Mouse (Mus musculus) induced T-regulatory cell, adult 2 months (primary cell): ENCODE results near the gene Nkx2-5.
A peak's percentile ranks its signal among the peaks of the same experiment; 100 is the strongest.

Experiments
- DNase-seq: peaks from one replicate; pipeline ENCODE4 v3.0.0-alpha.2; 2012; ENCODE audit warnings: low read depth

Gene Nkx2-5

DNA sequence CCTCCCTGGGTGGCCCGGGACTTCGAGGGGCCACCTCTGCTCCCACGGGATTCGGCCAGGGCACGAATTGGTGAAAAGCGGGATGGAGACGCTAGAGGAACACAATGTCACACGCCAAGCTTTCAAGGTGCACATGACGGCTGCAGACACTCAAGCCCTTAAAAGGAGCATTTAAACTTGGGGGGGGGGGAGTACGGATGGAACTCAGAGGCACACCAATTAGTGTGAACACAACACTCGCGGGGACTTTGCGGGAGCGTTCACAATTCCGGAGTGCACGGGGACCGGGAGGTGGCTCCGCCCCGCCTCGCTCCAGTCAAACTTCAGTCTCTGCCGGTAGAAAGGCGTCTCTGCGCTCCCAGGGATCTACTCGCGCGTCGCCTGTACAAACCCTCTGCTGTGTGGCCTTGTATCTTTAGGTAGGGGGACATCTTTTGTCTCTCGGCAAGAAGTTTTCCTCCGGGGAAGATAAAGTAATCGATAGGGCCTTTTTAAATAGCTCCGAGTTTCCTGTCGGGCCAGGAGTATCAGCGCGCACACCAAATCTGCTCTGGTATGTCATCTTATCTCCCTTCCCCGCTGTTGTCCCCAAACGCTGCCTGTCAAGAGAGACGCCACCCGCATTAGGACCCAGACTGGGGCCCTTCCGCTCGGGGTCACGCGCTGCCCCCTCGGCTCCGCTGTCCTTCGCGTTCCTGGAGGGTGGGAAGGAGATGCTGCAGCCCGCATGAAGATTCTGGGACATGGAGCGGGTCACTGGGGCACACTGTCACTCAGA lies 5.7 kb upstream of the Nkx2-5 start:
- peak; percentile 42 for DNase-seq

DNA sequence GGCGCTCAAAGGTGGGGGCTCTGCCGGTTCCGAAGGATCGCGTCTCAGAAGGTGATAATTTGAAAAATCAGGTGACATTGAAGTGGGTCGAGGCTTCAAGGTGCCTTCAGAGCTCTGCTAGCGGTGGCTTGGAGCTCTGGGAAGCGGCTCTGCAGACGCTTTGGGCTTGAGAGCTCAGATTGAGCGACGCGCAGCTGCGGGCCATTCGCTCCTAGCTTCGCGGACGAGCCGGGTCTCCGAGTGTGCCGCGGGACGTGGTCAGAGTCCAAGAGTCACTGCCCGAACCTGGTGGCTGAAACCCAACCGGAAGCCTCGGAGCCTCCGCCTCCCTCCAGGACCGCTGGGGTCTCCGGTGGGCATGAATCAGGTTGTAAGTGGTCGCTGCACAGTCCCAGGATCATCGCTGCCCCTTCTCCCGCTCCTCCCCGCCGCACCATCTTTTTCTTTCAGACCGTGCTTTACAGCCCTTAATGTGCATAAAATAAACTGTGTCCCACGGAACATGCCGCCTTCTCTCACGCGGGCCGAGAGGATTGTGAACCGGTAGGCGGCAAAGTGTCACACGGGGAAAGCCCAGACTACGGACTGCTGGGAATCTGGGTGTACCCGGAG lies 5.0 kb upstream of the Nkx2-5 start:
- DNase-seq = peak; percentile 26

DNA sequence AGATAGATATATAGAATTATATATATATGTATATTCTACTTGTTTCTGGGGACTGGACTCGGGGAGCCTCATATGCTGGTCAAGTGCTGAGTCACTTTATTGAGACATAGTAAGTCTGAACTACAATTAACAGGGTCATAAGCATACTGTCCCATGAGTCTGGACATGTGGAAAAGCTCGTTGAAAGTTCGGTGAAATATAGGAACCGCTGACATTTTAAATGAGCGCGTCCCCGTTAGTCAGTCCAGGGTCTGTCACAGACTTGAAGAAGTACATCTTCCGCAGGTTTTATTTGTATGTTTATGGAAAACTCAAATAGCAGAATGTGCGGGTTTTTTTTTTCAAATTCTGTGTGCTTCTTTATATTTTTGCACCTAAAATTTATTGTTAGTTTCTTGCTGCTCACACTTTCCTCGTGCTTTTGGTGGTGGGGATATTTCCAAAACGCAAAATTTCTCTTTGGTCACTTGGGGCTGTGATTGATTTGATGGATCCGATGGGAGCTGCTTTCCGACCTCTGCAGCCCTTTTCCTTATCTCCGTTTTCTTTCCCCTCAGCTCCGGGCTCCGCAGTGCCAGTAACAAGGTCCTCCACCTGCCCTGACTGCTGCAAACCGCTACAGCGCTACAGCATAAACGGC lies 4.4 kb upstream of the Nkx2-5 start:
- no peak for DNase-seq

DNA sequence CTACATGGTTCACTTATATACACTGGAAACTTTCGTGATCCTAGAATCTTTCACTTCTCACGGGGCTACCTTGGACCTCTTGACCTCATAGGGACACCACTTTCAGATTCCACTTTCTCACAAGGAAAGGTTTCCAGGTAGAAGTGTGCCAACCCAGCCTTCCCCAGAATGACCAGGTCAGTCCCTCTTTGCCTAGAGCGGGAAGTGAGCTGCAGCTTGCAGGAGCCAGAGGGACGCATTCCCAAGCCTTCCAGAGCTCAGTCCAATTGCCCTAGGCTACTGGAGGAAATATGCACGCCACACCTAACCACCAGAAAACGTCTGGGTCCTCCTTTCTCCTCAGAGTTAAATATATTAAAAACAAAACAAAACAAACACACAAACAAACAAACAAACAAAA lies 3.4 kb upstream of the Nkx2-5 start:
- no peak for DNase-seq

DNA sequence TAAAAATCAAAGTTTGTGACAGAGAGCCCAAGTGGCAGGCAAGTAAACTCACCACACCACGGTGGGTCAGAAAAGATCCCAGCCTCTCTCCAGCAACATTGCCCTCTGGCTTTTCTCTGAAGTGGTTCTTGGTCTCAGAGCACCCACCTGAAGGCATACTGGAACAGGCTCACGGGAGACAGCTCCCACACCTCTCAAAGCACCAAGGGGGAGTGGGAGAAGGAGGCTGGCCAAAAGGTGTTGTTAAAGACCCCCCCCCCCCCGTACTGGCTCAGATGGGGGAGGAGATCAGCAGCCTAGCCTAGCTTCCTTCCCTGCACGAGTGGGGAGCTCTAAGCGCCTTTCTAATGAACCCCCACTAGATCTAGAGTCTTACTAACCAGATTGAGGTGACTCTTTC lies 3.0 kb upstream of the Nkx2-5 start:
- no peak for DNase-seq

DNA sequence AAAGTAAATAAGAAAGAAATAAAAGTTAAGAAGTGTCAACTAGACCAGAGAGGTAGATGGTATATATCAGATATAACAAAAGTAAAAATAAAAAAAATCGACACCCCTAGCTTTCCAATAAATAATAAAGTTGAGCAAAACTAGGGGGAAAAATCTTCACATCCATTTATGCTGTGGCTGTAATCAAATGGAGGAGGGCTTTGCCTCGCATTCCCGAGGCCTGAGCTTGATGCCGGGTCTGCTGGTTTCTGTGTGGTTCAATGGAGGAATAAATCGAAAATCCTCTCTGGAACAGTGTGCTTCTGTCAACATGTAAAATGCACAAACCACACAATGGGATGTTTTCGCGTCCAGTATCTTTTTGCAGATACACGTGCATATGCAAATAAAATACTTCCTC lies 1.6 kb upstream of the Nkx2-5 start:
- DNase-seq = no peak

DNA sequence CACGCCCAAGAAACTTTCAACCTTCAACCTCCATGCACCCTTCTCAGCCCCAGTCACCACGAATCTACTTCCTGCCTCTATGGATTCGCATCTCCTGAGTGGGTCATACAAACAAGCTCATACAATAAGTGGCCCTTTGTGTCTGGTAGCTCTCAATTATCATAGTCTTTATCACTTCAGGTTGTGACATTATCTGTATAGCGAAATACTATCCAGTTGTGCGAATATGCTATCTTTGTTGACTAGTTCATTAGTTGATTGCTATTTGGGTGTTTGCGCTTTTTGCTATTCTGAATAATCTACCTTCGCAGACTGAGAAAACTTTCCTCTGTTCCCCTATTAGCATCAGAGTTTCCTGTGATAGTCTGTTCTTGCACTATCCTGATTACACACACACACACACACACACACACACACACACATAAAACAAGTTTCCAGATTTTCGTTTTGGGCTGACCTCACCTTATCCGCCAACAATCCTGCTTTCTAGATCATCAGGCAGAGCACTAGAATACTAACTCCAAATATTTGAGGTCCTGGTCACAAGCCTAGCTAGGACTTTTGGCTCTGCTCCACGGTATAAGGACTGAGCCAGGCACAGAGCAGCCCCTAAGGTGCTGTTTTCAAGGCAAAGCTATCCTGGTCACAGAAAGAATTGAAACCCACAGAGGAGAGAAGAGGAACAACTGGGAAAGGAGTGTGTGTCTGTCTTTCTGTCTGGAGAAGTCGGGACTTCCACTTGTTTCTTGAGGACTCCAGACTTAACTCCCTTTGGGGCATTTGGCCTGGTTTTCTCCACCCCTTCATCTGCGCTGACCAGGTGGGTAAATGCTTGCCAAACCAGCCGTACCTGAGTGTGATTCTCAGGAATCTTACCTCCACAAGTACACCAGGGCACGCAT lies 591 bp upstream of the Nkx2-5 start:
- DNase-seq = no peak

DNA sequence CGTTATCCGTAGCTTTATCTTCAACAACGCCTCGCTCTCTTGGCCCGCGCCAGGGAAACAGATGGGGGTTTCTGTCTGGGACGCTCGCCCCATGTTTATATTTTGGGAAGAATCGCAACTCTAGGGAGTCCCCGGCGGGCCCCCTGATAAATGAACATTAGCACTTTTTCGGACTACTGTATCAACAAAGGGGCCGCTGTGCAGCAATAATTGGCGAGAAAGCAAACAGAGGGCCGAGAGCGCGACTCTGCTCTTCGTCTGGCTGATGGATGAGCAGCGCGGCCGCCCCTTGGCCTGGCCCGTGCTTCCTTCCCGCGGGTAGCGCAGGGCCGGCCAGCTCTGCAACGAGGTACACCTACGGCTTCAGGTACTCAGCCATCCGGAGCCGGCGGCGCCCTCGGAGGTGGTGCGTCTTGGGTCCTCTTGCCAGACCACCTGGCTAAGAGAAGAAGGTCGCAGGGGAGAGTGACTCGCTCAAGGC lies 398 bp downstream of the Nkx2-5 start:
- no peak for DNase-seq

DNA sequence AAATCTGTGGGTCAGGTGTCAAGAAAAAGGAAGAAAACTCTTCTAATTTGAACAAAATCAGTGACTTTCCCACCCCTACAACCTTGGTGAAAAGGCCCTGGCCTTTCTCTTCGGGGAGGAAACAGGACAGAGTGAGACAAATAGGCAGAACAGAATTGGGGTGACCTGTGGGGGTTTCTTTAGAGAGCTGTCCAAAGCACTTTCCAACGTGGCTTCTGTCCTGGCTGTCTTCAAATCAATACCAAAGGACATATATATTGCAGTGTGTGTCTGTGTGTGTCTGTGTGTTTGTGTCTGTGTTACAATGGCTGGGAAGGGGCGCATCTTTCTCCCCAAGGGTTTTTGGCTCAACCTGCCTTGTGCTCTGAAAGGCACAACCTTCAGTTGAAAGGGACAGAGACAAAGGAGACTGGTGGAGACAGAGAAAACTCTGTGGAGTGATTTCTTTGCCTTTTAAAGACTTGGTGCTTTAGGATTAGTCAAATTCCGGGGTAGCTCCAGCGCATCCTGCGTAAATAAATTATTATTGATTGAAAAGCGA lies 1.0 kb downstream of the Nkx2-5 start:
- DNase-seq = no peak

DNA sequence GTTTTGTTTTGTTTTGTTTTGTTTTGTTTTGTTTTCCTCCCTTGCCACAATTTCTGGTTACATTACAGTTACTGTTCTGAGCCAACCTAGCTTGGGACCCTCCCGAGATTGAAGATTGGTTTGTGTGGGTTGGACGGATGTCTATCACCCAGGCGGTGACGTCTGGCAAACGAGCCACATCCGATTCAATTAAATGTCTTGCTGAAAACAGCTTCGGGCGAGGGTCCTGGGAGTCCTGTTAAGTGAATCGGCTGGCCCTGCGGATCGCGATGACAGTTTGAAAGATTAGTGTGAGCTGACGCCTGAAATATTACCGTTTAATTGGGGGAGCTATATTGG lies 1.6 kb downstream of the Nkx2-5 start:
- peak; percentile 57 for DNase-seq

DNA sequence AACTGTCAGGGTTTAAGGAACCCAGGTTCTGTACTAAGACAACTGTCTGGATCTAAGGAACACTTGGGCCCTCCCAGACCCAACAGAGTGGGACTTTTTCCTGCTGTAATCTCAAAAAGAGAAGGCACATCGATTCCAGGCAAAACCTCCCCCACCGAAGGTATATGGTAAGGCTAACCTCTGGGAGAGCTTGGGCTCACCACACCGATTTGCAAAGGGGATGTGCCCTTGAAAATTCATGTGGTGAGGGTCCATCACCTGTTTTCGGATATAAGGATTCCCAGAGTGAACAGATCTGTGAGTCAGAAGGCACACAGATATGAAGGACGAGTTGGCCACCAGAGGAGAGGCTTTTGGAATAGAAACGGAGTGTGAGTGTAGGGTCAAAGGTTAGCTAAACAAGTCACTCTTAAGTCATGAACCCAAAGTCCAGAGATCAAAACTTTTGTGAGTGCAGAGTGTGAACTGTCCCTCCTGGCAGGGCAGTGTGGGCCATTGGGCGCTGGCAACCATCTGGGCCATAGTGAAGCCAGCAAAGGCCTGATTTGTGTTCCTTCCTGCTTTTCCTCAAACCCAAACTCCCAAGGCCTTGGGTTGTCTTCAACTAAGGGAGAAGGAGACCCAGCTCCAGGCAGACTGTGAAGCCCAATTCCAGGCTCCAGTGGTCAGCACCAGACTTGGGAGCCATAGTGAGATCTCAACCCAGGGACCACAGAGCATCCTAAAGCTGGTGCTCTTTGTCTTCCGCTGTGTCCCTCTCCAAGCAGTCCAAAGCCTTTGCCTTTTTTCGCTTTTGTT lies 2.2 kb downstream of the Nkx2-5 start:
- no peak for DNase-seq

DNA sequence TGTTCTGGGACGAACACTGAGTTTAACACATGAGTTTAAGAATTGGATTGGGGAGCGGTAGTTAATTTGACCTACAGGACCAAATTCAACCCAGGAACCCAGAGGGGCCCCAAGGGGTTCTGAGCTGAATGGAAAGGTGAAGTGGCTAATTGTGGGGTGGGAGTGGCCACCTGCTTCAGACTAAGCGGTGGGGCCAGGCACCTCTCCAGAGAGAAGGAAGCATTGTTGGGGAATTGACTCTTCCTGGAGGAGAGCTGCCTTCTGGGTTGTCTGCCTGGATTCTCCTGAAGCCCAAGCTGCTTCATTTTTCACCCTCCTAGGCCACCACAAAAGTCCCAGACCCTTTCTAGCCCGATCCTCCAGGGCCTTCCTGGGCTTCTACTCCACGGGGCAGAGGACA lies 2.8 kb downstream of the Nkx2-5 start:
- DNase-seq = no peak

DNA sequence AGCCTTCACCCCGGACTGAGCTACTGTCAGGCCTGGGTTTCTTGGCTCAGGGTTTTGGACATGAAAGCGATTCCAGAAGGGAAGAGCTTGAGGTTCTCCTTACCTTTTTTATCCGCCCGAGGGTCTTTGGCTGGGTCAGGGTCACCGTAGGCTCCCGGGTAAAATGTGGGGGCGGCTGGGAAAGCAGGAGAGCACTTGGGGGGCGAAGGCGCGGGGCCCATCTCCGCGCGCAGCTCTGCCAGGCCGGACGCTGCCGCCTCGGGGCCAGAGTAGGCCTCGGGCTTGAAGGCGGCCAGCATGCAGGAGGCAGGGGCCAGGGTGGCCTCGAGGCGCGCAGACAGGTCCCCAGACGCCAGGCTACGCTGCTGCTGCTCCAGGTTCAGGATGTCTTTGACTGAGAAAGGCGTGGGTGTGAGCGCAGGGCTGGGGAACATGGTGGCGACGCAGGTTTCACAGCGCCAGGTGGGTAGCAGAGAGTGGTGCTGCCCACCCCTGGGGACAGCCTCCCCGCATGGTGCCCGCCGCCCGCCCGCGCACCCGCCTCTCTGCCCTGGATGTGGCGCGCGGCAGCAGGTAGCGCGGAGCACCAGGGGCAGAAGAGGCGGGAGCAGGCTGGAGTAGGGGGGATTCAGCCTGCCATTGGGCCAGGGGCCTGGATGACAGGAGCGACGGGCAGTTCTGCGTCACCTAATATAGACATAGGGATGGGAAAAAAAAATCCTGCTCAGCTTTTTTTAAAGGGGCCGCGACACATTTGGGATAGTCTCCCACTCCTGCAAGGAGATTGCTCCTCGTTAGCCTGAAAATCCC lies 3.7 kb downstream of the Nkx2-5 start:
- DNase-seq = no peak

DNA sequence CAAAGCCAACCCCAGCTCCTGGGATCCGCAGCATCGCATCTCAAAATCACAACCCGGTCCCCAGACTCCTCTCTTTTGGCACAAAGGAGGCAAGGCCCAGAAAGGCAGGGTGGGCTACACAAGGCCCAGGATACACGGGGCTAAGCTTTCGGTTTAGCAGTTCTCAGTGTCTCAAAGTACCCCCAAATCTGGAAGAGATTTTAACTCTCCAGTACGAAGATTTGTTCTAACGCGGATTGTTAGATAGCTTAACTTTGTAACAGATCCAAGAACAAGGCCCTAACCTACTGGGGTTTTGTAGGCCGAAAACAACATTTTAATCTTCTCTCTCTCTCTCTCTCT lies 4.4 kb downstream of the Nkx2-5 start:
- DNase-seq = no peak

DNA sequence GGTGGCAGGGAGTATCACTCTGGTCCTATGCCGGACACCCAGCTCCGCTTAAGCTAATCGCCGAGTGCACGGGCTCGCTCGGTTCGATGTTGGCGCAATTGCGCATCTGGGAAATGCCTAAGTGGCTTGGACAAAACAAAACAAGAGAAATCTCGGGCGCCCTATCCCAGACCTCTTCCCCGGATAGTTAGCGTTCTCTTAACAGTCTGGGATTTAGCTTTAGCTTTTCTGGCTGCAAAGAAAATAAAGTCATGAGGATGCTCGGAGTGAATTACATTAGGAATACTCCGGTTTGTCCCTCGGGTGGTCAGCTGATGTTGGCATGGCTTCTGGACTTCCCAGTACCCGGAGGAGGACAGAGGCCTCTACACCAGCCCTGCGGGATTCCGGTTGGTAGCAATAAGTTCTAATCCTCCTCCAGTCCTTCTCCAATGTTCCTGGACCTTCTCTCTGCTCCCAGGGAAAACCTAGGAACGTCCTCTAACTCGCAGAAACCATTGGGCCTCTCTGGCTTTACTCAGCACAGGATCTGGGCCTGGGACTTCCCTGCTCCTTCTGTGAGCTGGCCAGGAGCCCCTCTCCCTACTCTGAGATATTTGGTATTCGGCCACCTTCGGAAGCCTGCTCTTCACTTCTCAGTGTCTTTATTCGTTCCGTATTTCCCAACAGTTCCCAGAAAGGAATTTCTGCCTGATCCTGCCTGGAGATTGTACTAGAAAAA lies 4.9 kb downstream of the Nkx2-5 start:
- no peak for DNase-seq

DNA sequence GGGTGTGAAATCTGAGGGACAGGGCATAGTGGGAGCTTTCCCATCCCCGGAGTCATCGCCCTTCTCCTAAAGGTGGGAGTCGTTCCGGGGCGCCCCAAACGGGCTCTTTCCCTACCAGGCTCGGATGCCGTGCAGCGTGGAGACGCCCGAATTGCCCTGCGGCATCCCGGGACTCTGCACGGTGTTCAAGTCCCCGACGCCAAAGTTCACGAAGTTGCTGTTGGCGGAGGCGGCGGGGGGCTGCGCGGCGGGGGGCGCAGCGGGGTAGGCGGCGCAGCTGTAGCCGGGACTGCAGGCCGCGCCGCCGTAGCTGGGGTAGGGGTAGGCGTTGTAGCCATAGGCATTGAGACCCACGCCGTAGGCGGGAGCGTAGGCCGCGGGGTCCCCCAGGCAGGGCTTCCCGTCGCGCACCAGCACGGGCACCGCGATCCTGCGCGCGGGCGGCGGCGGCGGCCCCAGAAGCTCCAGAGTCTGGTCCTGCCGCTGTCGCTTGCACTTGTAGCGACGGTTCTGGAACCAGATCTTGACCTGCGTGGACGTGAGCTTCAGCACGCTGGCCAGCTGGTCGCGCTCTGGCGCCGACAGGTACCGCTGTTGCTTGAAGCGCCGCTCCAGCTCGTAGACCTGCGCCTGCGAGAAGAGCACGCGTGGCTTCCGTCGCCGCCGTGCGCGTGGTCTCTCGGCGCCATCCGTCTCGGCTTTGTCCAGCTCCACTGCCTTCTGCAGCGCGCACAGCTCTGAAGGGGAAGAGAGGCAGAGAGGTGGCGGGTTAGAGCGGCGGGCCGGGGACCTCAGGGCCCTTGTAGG lies 5.7 kb downstream of the Nkx2-5 start:
- DNase-seq = no peak

DNA sequence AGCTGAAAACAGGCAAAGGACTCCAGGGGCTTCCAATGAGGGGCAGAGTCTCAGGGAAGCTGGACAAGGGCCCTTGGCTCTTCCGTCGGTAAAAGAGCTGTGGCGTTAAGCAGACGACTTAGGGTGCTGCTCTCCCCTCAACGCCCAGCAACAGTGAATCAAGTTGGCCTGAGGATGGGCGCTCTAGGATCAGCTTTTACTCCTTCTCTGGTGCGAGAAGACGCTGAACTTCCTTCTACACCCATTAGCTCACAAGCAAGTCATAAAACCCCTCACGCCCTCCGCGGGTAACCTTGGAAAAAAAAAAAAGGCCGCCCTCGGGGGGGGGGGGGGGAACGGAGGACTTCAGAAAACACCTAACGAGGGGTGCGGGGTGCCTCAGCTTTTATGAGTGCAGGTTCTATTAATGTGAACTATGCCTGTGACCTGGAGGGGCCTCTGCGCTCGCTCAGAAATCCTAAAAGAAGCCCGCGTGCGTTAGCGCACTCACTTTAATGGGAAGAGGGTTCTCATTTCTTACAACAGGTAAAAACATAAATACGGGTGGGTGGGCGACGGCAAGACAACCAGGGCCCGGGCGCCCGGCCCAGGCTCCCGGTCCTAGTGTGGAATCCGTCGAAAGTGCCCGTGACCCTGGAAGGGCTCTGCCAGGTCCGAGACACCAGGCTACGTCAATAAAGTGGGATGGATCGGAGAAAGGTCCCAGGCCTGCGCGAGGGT lies 6.5 kb downstream of the Nkx2-5 start:
- no peak for DNase-seq

DNA sequence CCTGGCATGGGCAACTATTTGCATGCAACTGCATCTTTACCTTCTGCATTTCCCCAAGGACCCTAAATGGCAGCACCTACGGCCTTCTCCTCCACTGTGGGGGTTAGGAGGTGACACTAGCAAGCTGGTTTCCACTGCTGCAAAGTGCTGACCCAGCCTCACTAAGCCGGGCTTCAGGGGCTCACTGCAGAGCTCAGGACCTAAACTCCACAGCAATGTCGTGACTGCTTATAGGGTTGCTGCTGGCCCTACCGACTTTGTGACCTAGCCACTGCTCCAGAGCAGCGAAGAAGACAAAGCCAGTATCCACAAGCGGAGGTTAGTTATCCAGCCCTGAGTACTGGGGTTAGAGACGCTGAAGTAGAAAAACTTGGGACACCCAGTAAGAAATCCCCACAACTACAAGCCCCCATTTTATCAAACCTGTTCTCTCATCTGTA lies 7.2 kb downstream of the Nkx2-5 start:
- no peak for DNase-seq
